Mouse (Mus musculus): ENCODE data around the gene Pla2g4e. TPM values are rescaled to one million over a fixed set of nuclear protein-coding genes. Genes with fewer than 3 reads are reported as not detected.

Gene Pla2g4e
- polyA plus RNA-seq, 1 experiment from 2014 or later, result 5.8 TPM

GRCm38 (mm10) chr2:120150571-120150970, 94.6 kb downstream of the Pla2g4e start:
- no peak overlapping the region for H3K4me2 ChIP-seq (replicated peaks; ENCODE audit: low read depth)
- ATAC-seq (ENCODE audit: low FRiP score, low TSS enrichment) (no peak), DNase-seq (ENCODE audit: low spot score) (no peak)
- H3K4me1 ChIP-seq (replicated peaks; ENCODE audit: control insufficient read depth, insufficient read depth), result no peaks in the 10 kb centered on the region
- no peaks in the 10 kb centered on the region for H3K9me3 ChIP-seq (ENCODE audit: control insufficient read depth, low read length)
- no peak overlapping the region for H3K27ac ChIP-seq (replicated peaks)
- no peaks in the 10 kb centered on the region for H3K36me3 ChIP-seq (ENCODE audit: control insufficient read depth, insufficient read depth, low read length)
- TF ChIP-seq EP300 (optimal IDR thresholded peaks at IDR 0.05) (no peak), CTCF (IDR thresholded peaks at IDR 0.05; ENCODE audit: low read depth) (no peak)
- no peaks in the 10 kb centered on the region for H3K27me3 ChIP-seq (ENCODE audit: control insufficient read depth, insufficient read depth, low read length)
- 61% methylated on average over 3 of the region's 3 CpGs for WGBS
- no peak overlapping the region for H3K9ac ChIP-seq (ENCODE audit: low read length)
- no peak overlapping the region for H3K4me3 ChIP-seq (ENCODE audit: low read depth, low read length)

GRCm38 (mm10) chr2:120149634-120150033, 95.5 kb downstream of the Pla2g4e start:
- WGBS, result 88% methylated on average over 7 of the region's 7 CpGs
- Histone ChIP-seq H3K4me3 (ENCODE audit: low read depth, low read length) (no peak overlapping the region), H3K36me3 (ENCODE audit: control insufficient read depth, insufficient read depth, low read length) (no peaks in the 10 kb centered on the region), H3K4me2 (replicated peaks; ENCODE audit: low read depth) (no peak overlapping the region), H3K27me3 (ENCODE audit: control insufficient read depth, insufficient read depth, low read length) (no peaks in the 10 kb centered on the region), H3K9ac (ENCODE audit: low read length) (no peak overlapping the region), H3K27ac (replicated peaks) (no peak overlapping the region), H3K9me3 (ENCODE audit: control insufficient read depth, low read length) (no peaks in the 10 kb centered on the region), H3K4me1 (replicated peaks; ENCODE audit: control insufficient read depth, insufficient read depth) (no peaks in the 10 kb centered on the region)
- ATAC-seq (ENCODE audit: low FRiP score, low TSS enrichment) (no peak), DNase-seq (ENCODE audit: low spot score) (no peak)
- TF ChIP-seq CTCF (IDR thresholded peaks at IDR 0.05; ENCODE audit: low read depth), result no peak
- no peak for TF ChIP-seq EP300 (optimal IDR thresholded peaks at IDR 0.05)

GRCm38 (mm10) chr2:120147999-120148398, 97.1 kb downstream of the Pla2g4e start:
- ATAC-seq (ENCODE audit: low FRiP score, low TSS enrichment), result peak; percentile 81
- no peak for DNase-seq (ENCODE audit: low spot score)
- TF ChIP-seq CTCF (IDR thresholded peaks at IDR 0.05; ENCODE audit: low read depth) (no peak), EP300 (optimal IDR thresholded peaks at IDR 0.05) (no peak)
- Histone ChIP-seq H3K27me3 (ENCODE audit: control insufficient read depth, insufficient read depth, low read length) (no peaks in the 10 kb centered on the region), H3K36me3 (ENCODE audit: control insufficient read depth, insufficient read depth, low read length) (no peaks in the 10 kb centered on the region), H3K9ac (ENCODE audit: low read length) (no peak overlapping the region), H3K9me3 (ENCODE audit: control insufficient read depth, low read length) (no peaks in the 10 kb centered on the region), H3K4me1 (replicated peaks; ENCODE audit: control insufficient read depth, insufficient read depth) (no peaks in the 10 kb centered on the region), H3K4me2 (replicated peaks; ENCODE audit: low read depth) (no peak overlapping the region), H3K4me3 (ENCODE audit: low read depth, low read length) (no peak overlapping the region), H3K27ac (replicated peaks) (no peak overlapping the region)
- 63% methylated on average over 3 of the region's 3 CpGs for WGBS

- no peaks in the 10 kb centered on the region for H3K27me3 ChIP-seq (ENCODE audit: control insufficient read depth, insufficient read depth, low read length)
These were observed 97.8 kb downstream of the Pla2g4e start for GRCm38 (mm10) chr2:120147364-120147763.

GRCm38 (mm10) chr2:120146543-120146942, 98.6 kb downstream of the Pla2g4e start:
- H3K36me3 ChIP-seq (ENCODE audit: control insufficient read depth, insufficient read depth, low read length), result no peaks in the 10 kb centered on the region
- ATAC-seq (ENCODE audit: low FRiP score, low TSS enrichment), result no peak
- H3K4me2 ChIP-seq (replicated peaks; ENCODE audit: low read depth), result no peak overlapping the region
- DNase-seq (ENCODE audit: low spot score), result no peak
- no peak overlapping the region for H3K27ac ChIP-seq (replicated peaks)
- no peaks in the 10 kb centered on the region for H3K9me3 ChIP-seq (ENCODE audit: control insufficient read depth, low read length)
- no peak for TF ChIP-seq EP300 (optimal IDR thresholded peaks at IDR 0.05)
- TF ChIP-seq CTCF (IDR thresholded peaks at IDR 0.05; ENCODE audit: low read depth), result no peak
- no peak overlapping the region for H3K9ac ChIP-seq (ENCODE audit: low read length)
- H3K4me3 ChIP-seq (ENCODE audit: low read depth, low read length), result no peak overlapping the region
- no peaks in the 10 kb centered on the region for H3K4me1 ChIP-seq (replicated peaks; ENCODE audit: control insufficient read depth, insufficient read depth)
- 60% methylated on average over 2 of the region's 2 CpGs for WGBS
- no peaks in the 10 kb centered on the region for H3K27me3 ChIP-seq (ENCODE audit: control insufficient read depth, insufficient read depth, low read length)

More at GRCm38 (mm10) chr2:120147364-120147763, 97.8 kb downstream of the Pla2g4e start:
- Histone ChIP-seq H3K9me3 (ENCODE audit: control insufficient read depth, low read length) (no peaks in the 10 kb centered on the region), H3K4me2 (replicated peaks; ENCODE audit: low read depth) (no peak overlapping the region), H3K36me3 (ENCODE audit: control insufficient read depth, insufficient read depth, low read length) (no peaks in the 10 kb centered on the region), H3K27ac (replicated peaks) (no peak overlapping the region), H3K4me1 (replicated peaks; ENCODE audit: control insufficient read depth, insufficient read depth) (no peaks in the 10 kb centered on the region), H3K4me3 (ENCODE audit: low read depth, low read length) (no peak overlapping the region), H3K9ac (ENCODE audit: low read length) (no peak overlapping the region)
- TF ChIP-seq EP300 (optimal IDR thresholded peaks at IDR 0.05) (no peak), CTCF (IDR thresholded peaks at IDR 0.05; ENCODE audit: low read depth) (no peak)
- no peak for ATAC-seq (ENCODE audit: low FRiP score, low TSS enrichment)
- WGBS, result 29% methylated on average over 2 of the region's 2 CpGs
- no peak for DNase-seq (ENCODE audit: low spot score)

GRCm38 (mm10) chr2:120144390-120144789, 100.7 kb downstream of the Pla2g4e start:
- TF ChIP-seq EP300 (optimal IDR thresholded peaks at IDR 0.05) (no peak), CTCF (IDR thresholded peaks at IDR 0.05; ENCODE audit: low read depth) (no peak)
- Histone ChIP-seq H3K27ac (replicated peaks) (no peak overlapping the region), H3K36me3 (ENCODE audit: control insufficient read depth, insufficient read depth, low read length) (no peaks in the 10 kb centered on the region), H3K4me1 (replicated peaks; ENCODE audit: control insufficient read depth, insufficient read depth) (0 out of 2 replicates have a peak, but pooled peaks cover 2% of the 10 kb centered on the region), H3K4me3 (ENCODE audit: low read depth, low read length) (no peak overlapping the region), H3K9ac (ENCODE audit: low read length) (no peak overlapping the region; the same call in 1 of the 2 replicates), H3K9me3 (ENCODE audit: control insufficient read depth, low read length) (no peaks in the 10 kb centered on the region), H3K27me3 (ENCODE audit: control insufficient read depth, insufficient read depth, low read length) (no peaks in the 10 kb centered on the region), H3K4me2 (replicated peaks; ENCODE audit: low read depth) (no peak overlapping the region)
- ATAC-seq (ENCODE audit: low FRiP score, low TSS enrichment), result no peak
- DNase-seq (ENCODE audit: low spot score), result no peak
- 87% methylated on average over 4 of the region's 4 CpGs for WGBS
